Mouse (Mus musculus): Measurements from ENCODE around the gene Crhr2. TPM values are rescaled to one million over a fixed set of nuclear protein-coding genes. Genes with fewer than 3 reads are reported as not detected.

Gene Crhr2
- total RNA-seq, 2 experiments from 2014 or later, result 0.33 to 2.0 TPM

GRCm38 (mm10) chr6:55123056-55123455 lies 9.8 kb downstream of the Crhr2 start:
- no peak for DNase-seq

- DNase-seq, result peak; percentile 43
Measured at GRCm38 (mm10) chr6:55117325-55118109, 15.3 kb downstream of the Crhr2 start.

- peak; percentile 72 for DNase-seq
Measured at GRCm38 (mm10) chr6:55108358-55108757, 24.5 kb downstream of the Crhr2 start.

GRCm38 (mm10) chr6:55098603-55099002 lies 34.2 kb downstream of the Crhr2 start:
- DNase-seq, result no peak

- DNase-seq, result peak; percentile 74
Measured at GRCm38 (mm10) chr6:55098030-55098429, 34.8 kb downstream of the Crhr2 start.

GRCm38 (mm10) chr6:55093431-55094146 lies 39.2 kb downstream of the Crhr2 start:
- DNase-seq, result no peak

- no peak for DNase-seq
Measured at GRCm38 (mm10) chr6:55091396-55091795, 41.4 kb downstream of the Crhr2 start.

GRCm38 (mm10) chr6:55090639-55091038 lies 42.2 kb downstream of the Crhr2 start:
- DNase-seq, result peak; percentile 11

GRCm38 (mm10) chr6:55087355-55087754 lies 45.5 kb downstream of the Crhr2 start:
- DNase-seq, result no peak

- DNase-seq, result no peak
Measured at GRCm38 (mm10) chr6:55082261-55083051, 50.4 kb downstream of the Crhr2 start.

- DNase-seq, result no peak
Measured at GRCm38 (mm10) chr6:55081379-55081778, 51.4 kb downstream of the Crhr2 start.

GRCm38 (mm10) chr6:55076561-55077255 lies 56.1 kb downstream of the Crhr2 start:
- no peak for DNase-seq

GRCm38 (mm10) chr6:55065903-55066302 lies 66.9 kb downstream of the Crhr2 start:
- DNase-seq, result no peak

GRCm38 (mm10) chr6:55064477-55064827 lies 68.4 kb downstream of the Crhr2 start:
- no peak for DNase-seq

GRCm38 (mm10) chr6:55063793-55064476 lies 68.9 kb downstream of the Crhr2 start:
- DNase-seq, result no peak

GRCm38 (mm10) chr6:55062200-55062599 lies 70.6 kb downstream of the Crhr2 start:
- no peak for DNase-seq

GRCm38 (mm10) chr6:55061328-55061727 lies 71.5 kb downstream of the Crhr2 start:
- DNase-seq, result no peak

GRCm38 (mm10) chr6:55060241-55060825 lies 72.5 kb downstream of the Crhr2 start:
- DNase-seq, result no peak

GRCm38 (mm10) chr6:55057427-55057826 lies 75.4 kb downstream of the Crhr2 start:
- no peak for DNase-seq

GRCm38 (mm10) chr6:55054491-55054890 lies 78.3 kb downstream of the Crhr2 start:
- DNase-seq, result peak; percentile 66

- peak; percentile 52 for DNase-seq
Measured at GRCm38 (mm10) chr6:55049186-55049585, 83.6 kb downstream of the Crhr2 start.
